Mouse (Mus musculus) ES-E14 (cell line): ENCODE measurements around the gene H2al1m.
"Not testable (repeated sequence)": the region's sequence is repeated elsewhere in the genome, so short reads cannot be mapped to it uniquely, and the experiment has no call there.

ENCODE experiments used
- CHD2 ChIP-seq: IDR thresholded peaks from 2 replicates; pipeline ENCODE4 v1.6.1; 2014; ENCODE audit warnings: mild to moderate bottlenecking, low read depth, low read length, inconsistent platforms
- MAFK ChIP-seq: IDR thresholded peaks from 2 replicates; pipeline ENCODE4 v1.6.1; 2014; ENCODE audit warnings: mild to moderate bottlenecking, low read depth, low read length, inconsistent platforms; ENCODE audit not compliant: insufficient read depth
- ZC3H11A ChIP-seq: IDR thresholded peaks from 2 replicates; pipeline ENCODE4 v1.6.1; 2012; ENCODE audit warnings: low read depth, mild to moderate bottlenecking, inconsistent platforms, low read length, borderline replicate concordance
- ZNF384 ChIP-seq: IDR thresholded peaks from 2 replicates; pipeline ENCODE4 v1.6.1; 2012; ENCODE audit warnings: low read depth, low read length, inconsistent platforms

- not testable (repeated sequence) for TF ChIP-seq CHD2, ZC3H11A, ZNF384, MAFK
These were observed 49.5 kb downstream of the H2al1m start for GRCm38 (mm10) chrX:9333035-9333434.
